Mouse (Mus musculus) lung, embryonic 14.5 days (tissue): ENCODE results near the gene Foxi2. TPM values are rescaled to one million over a fixed set of nuclear protein-coding genes. Genes with fewer than 3 reads are reported as not detected.
A peak's percentile ranks its signal among the peaks of the same experiment; 100 is the strongest.

Experiments
- ATAC-seq: fragments of 200-750 bp; cut with Nextera tagmentation; 2 replicates; pipeline ENCODE4 v1.8.0; 2017; ENCODE audit warnings: mild to moderate bottlenecking, moderate TSS enrichment, moderate library complexity; ENCODE audit not compliant: insufficient read depth
- DNase-seq: peaks from one replicate; pipeline ENCODE4 v3.0.0-alpha.2; 2015
- H3K27ac ChIP-seq: fragments of 300-500 bp; sonication (generic); 2 replicates; pipeline ENCODE4 v1.5.1; 2014; ENCODE audit warnings: low read depth, mild to moderate bottlenecking, moderate library complexity
- H3K27me3 ChIP-seq: fragments of 300-500 bp; sonication (generic); 2 replicates; pipeline ENCODE4 v1.6.1; 2014; ENCODE audit warnings: low read length, control low read depth; ENCODE audit not compliant: insufficient read depth
- H3K36me3 ChIP-seq: fragments of 300-500 bp; sonication (generic); 2 replicates; pipeline ENCODE4 v1.6.1; 2014; ENCODE audit warnings: control low read depth; ENCODE audit not compliant: insufficient read depth
- H3K4me1 ChIP-seq: fragments of 300-500 bp; sonication (generic); 2 replicates; pipeline ENCODE4 v1.6.1; 2014; ENCODE audit warnings: antibody characterized with exemption, control low read depth; ENCODE audit not compliant: insufficient read depth
- H3K4me2 ChIP-seq: fragments of 300-500 bp; sonication (generic); 2 replicates; pipeline ENCODE4 v1.6.1; 2014; ENCODE audit warnings: mild to moderate bottlenecking
- H3K4me3 ChIP-seq: fragments of 300-500 bp; sonication (generic); 2 replicates; pipeline ENCODE4 v1.5.1; 2014; ENCODE audit warnings: low read depth, low read length
- H3K9ac ChIP-seq: fragments of 300-500 bp; sonication (generic); 2 replicates; pipeline ENCODE4 v1.6.1; 2014
- H3K9me3 ChIP-seq: fragments of 300-500 bp; sonication (generic); 2 replicates; pipeline ENCODE4 v1.6.1; 2016; ENCODE audit warnings: low read depth, low read length, control low read depth
- CTCF ChIP-seq: IDR thresholded peaks from 2 replicates; pipeline ENCODE4 v1.5.1; 2016; ENCODE audit warnings: antibody characterized with exemption, low read depth
- WGBS: fragments of 180-500 bp; shearing (Covaris S2); extraction: QIAGEN DNeasy Blood & Tissue Kit; methylation state at CpG from one replicate; pipeline ENCODE4 v1.1.7; 2014; 5-methylcytosine and 5-hydroxymethylcytosine counted together
- polyA plus RNA-seq: library from polyadenylated mRNA; unstranded; fragments of >200 nt; fragmentation: Nextera tagmentation; extraction: Ambion mirVana; gene quantifications from 2 replicates; pipeline ENCODE4 v1.2.1, GENCODE M21; 2014

Gene Foxi2
- polyA plus RNA-seq, 1 experiment from 2014 or later = not detected

DNA sequence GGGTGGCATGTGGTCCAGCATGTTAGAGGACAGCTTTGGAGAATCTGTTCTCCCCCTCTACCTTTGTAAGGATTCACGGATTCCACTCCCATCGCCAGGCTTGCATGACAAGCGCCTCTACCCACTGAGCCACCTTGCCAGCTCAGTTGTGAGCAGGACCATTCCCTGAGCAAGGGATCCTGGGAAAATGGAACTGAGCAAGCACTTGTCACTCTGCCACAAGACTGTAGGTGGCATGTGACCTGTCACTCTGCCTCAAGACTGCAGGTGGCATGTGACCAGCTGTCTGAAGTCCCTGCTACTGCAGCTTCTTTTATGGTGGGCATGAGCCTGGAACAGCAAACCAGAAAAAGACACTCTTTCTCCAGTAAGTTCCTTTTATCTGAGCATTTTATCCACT is 15.7 kb upstream of the Foxi2 start:
- Histone ChIP-seq H3K9me3 (no peaks in the 10 kb centered on the region), H3K4me3 (no peak overlapping the region), H3K27me3 (no peaks in the 10 kb centered on the region), H3K4me2 (no peak overlapping the region), H3K4me1 (no peaks in the 10 kb centered on the region), H3K9ac (no peak overlapping the region), H3K27ac (no peak overlapping the region), H3K36me3 (no peaks in the 10 kb centered on the region)
- WGBS = 91% methylated on average over 3 of the region's 3 CpGs
- ATAC-seq = no peak
- DNase-seq = no peak
- no peak for TF ChIP-seq CTCF

DNA sequence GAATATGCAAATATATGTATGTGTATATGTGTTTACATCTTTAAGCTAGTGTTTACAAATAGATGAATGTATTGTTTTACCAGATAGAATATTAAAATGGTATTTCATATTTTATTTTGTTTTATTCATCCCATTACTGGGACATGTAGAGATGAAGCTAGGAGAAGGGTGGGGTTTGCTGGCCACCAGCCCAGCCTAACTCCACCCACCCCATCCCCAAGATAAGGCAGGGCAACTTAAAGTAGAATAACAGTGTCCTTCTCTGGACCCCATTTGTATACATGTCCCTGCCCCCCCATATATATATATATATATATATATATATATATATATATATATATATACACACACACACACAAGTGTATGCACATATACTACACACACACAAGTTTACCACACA is 14.9 kb upstream of the Foxi2 start:
- no peaks in the 10 kb centered on the region for H3K27me3 ChIP-seq
- no peaks in the 10 kb centered on the region for H3K9me3 ChIP-seq
- H3K4me2 ChIP-seq = no peak overlapping the region
- ATAC-seq (no peak), DNase-seq (no peak)
- H3K36me3 ChIP-seq = no peaks in the 10 kb centered on the region
- H3K4me3 ChIP-seq = no peak overlapping the region
- TF ChIP-seq CTCF = no peak
- H3K27ac ChIP-seq = no peak overlapping the region
- H3K9ac ChIP-seq = no peak overlapping the region
- no peaks in the 10 kb centered on the region for H3K4me1 ChIP-seq

DNA sequence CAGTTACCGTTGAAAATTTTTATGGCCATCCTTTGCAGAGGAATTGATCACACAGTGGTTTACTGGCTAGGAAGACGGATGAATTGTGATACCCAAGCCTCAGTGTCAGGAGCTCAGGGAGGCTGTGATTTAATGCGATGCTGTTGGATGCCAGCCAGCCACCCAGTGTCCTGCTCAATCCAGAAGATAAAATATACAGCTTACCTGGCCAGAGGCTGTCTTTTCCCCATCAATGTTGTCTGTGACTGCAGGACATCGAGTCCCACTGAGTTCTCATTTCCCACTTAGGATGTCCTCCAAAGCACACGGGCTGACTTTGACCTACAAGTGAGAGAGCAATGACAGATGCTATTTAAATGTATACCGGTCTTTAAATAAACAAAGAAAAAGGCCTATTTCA is 13.0 kb upstream of the Foxi2 start:
- Histone ChIP-seq H3K36me3 (no peaks in the 10 kb centered on the region), H3K4me3 (no peak overlapping the region), H3K27me3 (no peaks in the 10 kb centered on the region), H3K9me3 (no peaks in the 10 kb centered on the region), H3K9ac (no peak overlapping the region), H3K4me2 (no peak overlapping the region), H3K4me1 (no peaks in the 10 kb centered on the region), H3K27ac (no peak overlapping the region)
- DNase-seq (no peak), ATAC-seq (no peak)
- 29% methylated on average over 6 of the region's 6 CpGs for whole genome bisulfite sequencing
- no peak for TF ChIP-seq CTCF

DNA sequence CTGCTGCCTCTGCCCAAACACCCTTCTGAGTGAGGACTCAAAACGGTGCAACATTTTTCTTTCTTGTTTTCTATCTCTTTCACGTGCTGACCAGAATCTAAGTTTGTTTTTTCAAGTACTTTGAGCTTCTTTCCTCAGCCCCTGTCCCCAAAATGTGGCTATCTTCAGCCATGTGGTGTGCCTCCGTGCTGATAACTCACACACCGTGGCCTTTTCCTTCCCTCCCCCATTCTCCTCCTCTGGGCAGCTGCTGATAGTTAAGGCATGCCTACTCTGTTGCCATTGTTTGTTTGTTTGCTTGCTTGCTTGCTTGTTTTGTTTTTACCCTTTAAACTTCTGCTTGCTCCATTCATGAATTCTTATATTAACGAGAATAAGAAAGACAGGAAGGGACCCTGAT is 12.2 kb upstream of the Foxi2 start:
- H3K4me2 ChIP-seq = no peak overlapping the region
- no peak for DNase-seq
- ATAC-seq = no peak
- WGBS = 11% methylated on average over 5 of the region's 5 CpGs
- H3K27ac ChIP-seq = no peak overlapping the region
- no peaks in the 10 kb centered on the region for H3K36me3 ChIP-seq
- no peaks in the 10 kb centered on the region for H3K27me3 ChIP-seq
- no peaks in the 10 kb centered on the region for H3K9me3 ChIP-seq
- TF ChIP-seq CTCF = no peak
- H3K4me1 ChIP-seq = no peaks in the 10 kb centered on the region
- no peak overlapping the region for H3K4me3 ChIP-seq
- no peak overlapping the region for H3K9ac ChIP-seq

DNA sequence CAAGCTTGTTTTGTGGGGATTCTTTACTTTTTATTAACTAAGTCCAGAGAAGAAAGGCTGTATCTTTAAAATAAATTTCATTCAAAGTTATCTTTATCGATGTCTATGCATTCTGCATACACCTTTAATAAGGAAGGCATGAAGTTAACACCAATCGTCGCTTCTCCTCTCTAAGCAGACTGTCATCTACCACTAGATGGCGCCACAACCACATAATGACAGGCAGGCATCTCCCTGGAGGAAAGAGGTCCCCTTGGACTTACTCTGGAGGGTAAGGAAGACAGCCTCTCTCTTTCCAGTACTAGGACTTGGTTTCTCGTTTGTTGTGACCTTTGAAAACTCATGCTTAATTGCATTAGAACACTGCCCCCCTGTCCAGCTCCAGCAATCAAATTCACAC is 6.7 kb upstream of the Foxi2 start:
- Histone ChIP-seq H3K4me1 (no peaks in the 10 kb centered on the region), H3K4me3 (no peak overlapping the region), H3K9ac (no peak overlapping the region), H3K4me2 (no peak overlapping the region), H3K27ac (no peak overlapping the region), H3K27me3 (peaks cover 5% of the 10 kb centered on the region; the same call in 1 of the 2 replicates), H3K36me3 (no peaks in the 10 kb centered on the region), H3K9me3 (no peaks in the 10 kb centered on the region)
- peak; percentile 94 for DNase-seq
- WGBS = 14% methylated on average over 5 of the region's 5 CpGs
- peak; percentile 93 for TF ChIP-seq CTCF
- 0 out of 2 replicates have a peak, but pooled peaks have one; percentile 54 for ATAC-seq

DNA sequence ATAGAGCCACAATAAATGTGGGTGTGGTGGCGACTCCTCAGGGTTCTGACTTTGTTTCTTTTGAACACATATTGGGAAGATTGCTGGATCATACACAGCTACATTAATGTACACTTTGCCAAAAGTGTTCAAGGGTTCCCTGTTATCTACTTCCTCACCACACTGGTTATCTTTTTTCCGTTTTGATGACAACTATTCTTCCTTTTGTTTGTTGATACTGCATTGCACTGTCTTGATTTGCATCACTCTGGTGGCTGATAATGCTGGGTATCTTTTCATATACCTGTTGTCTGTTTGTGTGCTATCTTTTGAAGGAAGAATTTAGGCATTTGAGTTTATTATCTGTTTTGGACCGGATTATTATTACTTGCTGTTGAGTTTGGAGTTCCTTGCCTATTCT is 3.3 kb upstream of the Foxi2 start:
- Histone ChIP-seq H3K27ac (no peak overlapping the region), H3K4me3 (no peak overlapping the region), H3K4me1 (no peaks in the 10 kb centered on the region), H3K27me3 (peaks cover 30% of the 10 kb centered on the region), H3K4me2 (no peak overlapping the region), H3K9ac (no peak overlapping the region), H3K9me3 (no peaks in the 10 kb centered on the region), H3K36me3 (no peaks in the 10 kb centered on the region)
- 50% methylated on average over 3 of the region's 3 CpGs for WGBS
- no peak for DNase-seq
- no peak for TF ChIP-seq CTCF
- no peak for ATAC-seq

DNA sequence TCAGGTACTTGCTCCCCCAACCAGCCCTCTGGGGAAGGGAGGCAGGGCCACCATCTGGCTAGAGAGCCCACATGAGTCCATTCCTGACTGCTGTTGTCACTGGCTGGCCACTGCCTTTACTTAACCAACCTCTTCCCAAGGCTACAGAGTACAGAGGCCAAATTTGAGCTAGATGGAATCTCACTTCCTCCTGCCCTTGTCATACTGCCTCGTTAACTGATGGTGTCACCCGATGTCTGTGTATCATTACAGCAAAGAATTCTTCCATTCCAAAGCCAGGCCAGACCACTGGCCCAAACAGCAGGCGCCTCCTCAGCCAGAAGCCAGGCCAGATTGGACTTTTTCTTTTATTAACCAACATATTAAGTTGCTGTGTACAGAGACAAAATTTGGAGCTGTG is 1.6 kb upstream of the Foxi2 start:
- peak; percentile 14 for DNase-seq
- TF ChIP-seq CTCF = no peak
- Histone ChIP-seq H3K9me3 (no peaks in the 10 kb centered on the region), H3K27me3 (peaks cover 43% of the 10 kb centered on the region), H3K9ac (no peak overlapping the region), H3K36me3 (no peaks in the 10 kb centered on the region), H3K4me1 (no peaks in the 10 kb centered on the region), H3K4me2 (no peak overlapping the region), H3K4me3 (no peak overlapping the region), H3K27ac (no peak overlapping the region)
- no peak for ATAC-seq
- WGBS = 49% methylated on average over 3 of the region's 3 CpGs

DNA sequence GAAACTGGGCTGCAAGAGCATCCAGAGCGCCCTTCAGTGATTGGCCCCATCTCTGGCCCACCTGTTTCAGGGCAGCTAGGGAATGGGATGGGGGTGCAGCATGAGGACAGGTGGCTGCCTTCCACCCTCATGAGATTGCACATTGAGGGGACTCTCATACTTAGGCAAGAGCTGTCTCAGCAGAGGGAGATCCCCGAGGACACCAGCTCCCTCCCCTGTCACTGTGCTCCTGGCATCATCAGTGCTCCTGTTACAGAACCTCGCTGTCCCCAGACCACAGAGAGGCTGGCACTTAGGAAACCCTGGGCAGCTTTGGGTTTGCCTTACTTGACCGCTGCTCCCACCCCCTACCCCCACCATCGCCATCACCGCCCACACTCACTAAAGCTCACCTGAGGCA is 2.2 kb downstream of the Foxi2 start:
- Histone ChIP-seq H3K27ac (no peak overlapping the region), H3K36me3 (no peaks in the 10 kb centered on the region), H3K9ac (no peak overlapping the region), H3K4me3 (no peak overlapping the region), H3K4me2 (no peak overlapping the region), H3K9me3 (no peaks in the 10 kb centered on the region), H3K4me1 (no peaks in the 10 kb centered on the region), H3K27me3 (peaks cover 43% of the 10 kb centered on the region)
- ATAC-seq = no peak
- WGBS = 53% methylated on average over 6 of the region's 6 CpGs
- DNase-seq = no peak
- no peak for TF ChIP-seq CTCF
